Mouse (Mus musculus) kidney, postnatal 0 days (tissue): Measurements from ENCODE around the gene Polr3h. TPM values are rescaled to one million over a fixed set of nuclear protein-coding genes. Genes with fewer than 3 reads are reported as not detected.
A peak's percentile ranks its signal among the peaks of the same experiment; 100 is the strongest.

Experiments used
- ATAC-seq: fragments of 200-750 bp; cut with Nextera tagmentation; replicated peaks from 2 replicates; pipeline ENCODE4 v1.8.0; 2017; ENCODE audit warnings: low read depth, moderate number of reproducible peaks, moderate TSS enrichment, moderate library complexity; ENCODE audit not compliant: low FRiP score
- DNase-seq: peaks from one replicate; pipeline ENCODE4 v3.0.0-alpha.2; 2016; ENCODE audit warnings: low spot score
- H3K27ac ChIP-seq: fragments of 300-500 bp; sonication (generic); 2 replicates; pipeline ENCODE4 v1.5.1; 2014; ENCODE audit warnings: mild to moderate bottlenecking
- H3K27me3 ChIP-seq: fragments of 300-500 bp; sonication (generic); 2 replicates; pipeline ENCODE4 v1.6.1; 2014; ENCODE audit warnings: low read length, mixed read lengths; ENCODE audit not compliant: insufficient read depth
- H3K36me3 ChIP-seq: fragments of 300-500 bp; sonication (generic); 2 replicates; pipeline ENCODE4 v1.6.1; 2014; ENCODE audit warnings: low read length, mixed read lengths; ENCODE audit not compliant: insufficient read depth
- H3K4me1 ChIP-seq: fragments of 300-500 bp; sonication (generic); replicated peaks from 2 replicates; pipeline ENCODE4 v1.6.1; 2014; ENCODE audit warnings: antibody characterized with exemption, low read length, mixed read lengths; ENCODE audit not compliant: insufficient read depth
- H3K4me2 ChIP-seq: fragments of 300-500 bp; sonication (generic); 2 replicates; pipeline ENCODE4 v1.6.1; 2014; ENCODE audit warnings: mild to moderate bottlenecking, low read length, moderate library complexity, mixed read lengths
- H3K4me3 ChIP-seq: fragments of 300-500 bp; sonication (generic); replicated peaks from 2 replicates; pipeline ENCODE4 v1.5.1; 2014; ENCODE audit warnings: low read depth, low read length
- H3K9ac ChIP-seq: fragments of 300-500 bp; sonication (generic); 2 replicates; pipeline ENCODE4 v1.6.1; 2014; ENCODE audit warnings: low read depth, low read length
- H3K9me3 ChIP-seq: fragments of 300-500 bp; sonication (generic); replicated peaks from 2 replicates; pipeline ENCODE4 v1.6.1; 2016; ENCODE audit warnings: low read length, inconsistent platforms, mixed read lengths
- CTCF ChIP-seq: IDR thresholded peaks from 2 replicates; pipeline ENCODE4 v1.5.1; 2016; ENCODE audit warnings: antibody characterized with exemption, low read depth, mild to moderate bottlenecking, moderate library complexity
- WGBS: fragments of 180-500 bp; shearing (Covaris S2); extraction: QIAGEN DNeasy Blood & Tissue Kit; methylation state at CpG from one replicate; pipeline ENCODE4 v1.1.7; 2014; 5-methylcytosine and 5-hydroxymethylcytosine counted together
- polyA plus RNA-seq: library from polyadenylated mRNA; unstranded; fragments of >200 nt; fragmentation: Nextera tagmentation; extraction: Ambion mirVana; gene quantifications from 2 replicates; pipeline ENCODE4 v1.2.1, GENCODE M21; 2015

Polr3h gene
- polyA plus RNA-seq, 1 experiment from 2014 or later, result 129 TPM

DNA sequence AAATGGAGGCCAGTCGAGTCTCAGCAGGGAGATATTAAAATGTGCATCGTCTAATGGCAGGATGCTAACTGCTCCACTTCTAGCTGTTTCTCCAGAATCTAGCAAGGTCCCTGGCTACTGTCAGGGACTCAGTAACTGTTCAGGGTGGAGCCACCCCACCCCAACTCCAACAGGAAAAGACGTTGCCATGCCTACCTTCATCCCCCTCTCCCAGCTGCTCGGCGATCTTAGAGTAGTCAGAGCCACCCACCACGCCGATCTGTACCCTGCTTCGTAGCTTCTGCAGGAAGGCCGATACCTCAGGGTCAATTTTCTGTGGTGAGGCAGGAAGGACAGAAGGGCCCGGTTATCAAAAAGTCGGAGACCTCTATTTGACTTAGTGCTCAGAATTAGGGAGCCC lies 31.6 kb upstream of the Polr3h start:
- H3K36me3 ChIP-seq, result peaks cover 12% of the 10 kb centered on the region; the same call in 1 of the 2 replicates
- ATAC-seq (no peak), DNase-seq (no peak)
- H3K9me3 ChIP-seq, result no peaks in the 10 kb centered on the region
- no peak overlapping the region for H3K9ac ChIP-seq
- no peak for TF ChIP-seq CTCF
- H3K27ac ChIP-seq, result no peak overlapping the region
- no peaks in the 10 kb centered on the region for H3K27me3 ChIP-seq
- no peak overlapping the region for H3K4me3 ChIP-seq
- H3K4me1 ChIP-seq, result no peaks in the 10 kb centered on the region; the same call in 1 of the 2 replicates
- WGBS, result 86% methylated on average over 11 of the region's 11 CpGs
- no peak overlapping the region for H3K4me2 ChIP-seq

DNA sequence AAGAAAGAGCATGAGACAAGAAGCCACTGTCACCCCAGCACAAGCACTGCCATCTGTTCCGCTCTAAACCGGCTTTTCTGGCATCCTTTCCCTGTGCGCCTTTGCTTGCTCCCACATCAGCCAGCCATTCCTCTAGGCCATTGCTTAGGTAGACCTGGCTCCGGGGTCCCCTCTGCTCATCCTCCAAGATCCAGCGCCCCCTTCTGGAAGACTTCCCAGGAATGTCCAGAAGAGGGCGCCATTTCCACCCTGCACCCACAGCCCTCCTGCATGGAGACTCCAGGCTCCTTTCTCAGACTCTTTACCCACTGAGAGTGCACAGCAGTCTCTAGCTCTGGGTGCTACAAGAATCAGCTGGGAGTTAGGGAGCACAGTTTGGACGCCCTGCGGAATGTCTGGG lies 30.4 kb upstream of the Polr3h start:
- Histone ChIP-seq H3K4me3 (no peak overlapping the region), H3K4me2 (no peak overlapping the region), H3K4me1 (no peaks in the 10 kb centered on the region; the same call in 1 of the 2 replicates), H3K9me3 (no peaks in the 10 kb centered on the region), H3K27ac (no peak overlapping the region), H3K36me3 (peaks cover 19% of the 10 kb centered on the region; the same call in 1 of the 2 replicates), H3K9ac (no peak overlapping the region), H3K27me3 (no peaks in the 10 kb centered on the region)
- WGBS, result 66% methylated on average over 8 of the region's 8 CpGs
- TF ChIP-seq CTCF, result peak; percentile 93
- peak; percentile 65 for DNase-seq
- ATAC-seq, result no peak

DNA sequence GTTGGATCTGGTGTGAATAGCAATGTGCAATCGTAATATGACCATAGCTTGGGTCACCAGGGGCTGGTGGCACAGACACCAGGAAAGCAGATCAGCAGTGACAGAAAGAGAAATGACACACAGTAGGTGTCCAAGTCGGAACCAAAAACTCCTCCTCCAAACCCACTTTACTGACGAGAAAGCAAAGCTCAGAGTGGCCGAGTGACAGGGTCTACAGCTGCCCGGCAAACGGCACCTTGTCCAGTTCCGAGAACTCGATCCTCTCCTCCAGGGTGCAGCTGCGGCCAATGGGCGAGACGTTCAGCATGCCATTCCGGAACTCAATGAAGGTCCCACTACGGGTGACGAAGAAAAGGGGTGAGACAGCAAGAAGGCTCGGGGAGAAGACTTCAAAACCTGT lies 29.4 kb upstream of the Polr3h start:
- TF ChIP-seq CTCF, result no peak
- ATAC-seq, result no peak
- Histone ChIP-seq H3K27ac (no peak overlapping the region), H3K9me3 (no peaks in the 10 kb centered on the region), H3K4me1 (no peaks in the 10 kb centered on the region; the same call in 1 of the 2 replicates), H3K4me2 (no peak overlapping the region), H3K9ac (no peak overlapping the region), H3K4me3 (no peak overlapping the region), H3K27me3 (no peaks in the 10 kb centered on the region), H3K36me3 (peaks cover 19% of the 10 kb centered on the region; the same call in 1 of the 2 replicates)
- DNase-seq, result no peak
- WGBS, result 86% methylated on average over 15 of the region's 15 CpGs

DNA sequence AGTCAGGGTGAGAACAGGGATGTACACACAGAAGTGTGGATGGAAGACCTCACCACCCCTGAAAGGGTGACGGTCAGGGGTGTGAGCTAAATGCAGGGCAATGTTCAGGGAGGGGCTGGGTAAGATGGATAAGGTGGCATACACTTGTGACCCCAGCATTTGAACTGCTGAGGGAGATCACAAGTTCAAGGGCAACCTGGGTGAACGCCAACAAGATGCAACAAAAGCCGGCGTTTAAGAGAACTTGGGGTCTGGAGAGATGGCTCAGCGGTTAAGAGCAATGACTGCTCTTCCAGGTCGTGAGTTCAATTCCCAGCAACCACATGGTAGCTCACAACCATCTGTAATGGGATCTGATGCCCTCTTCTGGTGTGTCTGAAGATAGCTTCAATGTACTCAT lies 28.7 kb upstream of the Polr3h start:
- no peaks in the 10 kb centered on the region for H3K4me1 ChIP-seq
- TF ChIP-seq CTCF, result no peak
- no peak overlapping the region for H3K4me2 ChIP-seq
- no peak for ATAC-seq
- no peak for DNase-seq
- no peak overlapping the region for H3K27ac ChIP-seq
- 88% methylated on average over 6 of the region's 6 CpGs for WGBS
- H3K9ac ChIP-seq, result no peak overlapping the region
- peaks cover 19% of the 10 kb centered on the region; the same call in 1 of the 2 replicates for H3K36me3 ChIP-seq
- no peaks in the 10 kb centered on the region for H3K9me3 ChIP-seq
- no peaks in the 10 kb centered on the region for H3K27me3 ChIP-seq
- no peak overlapping the region for H3K4me3 ChIP-seq

DNA sequence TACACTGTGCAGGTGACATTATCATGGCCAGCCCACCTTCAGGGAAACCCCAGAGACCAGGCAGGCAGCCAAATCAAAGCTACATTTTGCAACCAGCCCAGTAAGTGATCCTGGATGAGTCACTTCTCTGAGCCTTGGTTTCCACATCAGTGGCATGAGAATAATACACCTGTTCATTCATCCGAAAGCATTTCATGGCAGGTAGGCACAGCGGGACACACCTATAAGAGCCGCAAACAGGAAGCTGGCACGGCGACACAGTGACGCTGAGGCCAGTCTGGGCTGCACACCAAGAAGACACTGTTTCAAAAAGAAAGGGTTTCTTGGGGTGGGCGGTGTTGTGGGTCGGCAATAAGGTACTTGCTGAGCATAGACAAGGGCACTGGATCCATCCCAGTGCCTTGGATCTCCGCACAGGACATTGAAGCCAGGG lies 28.1 kb upstream of the Polr3h start:
- ATAC-seq (no peak), DNase-seq (no peak)
- 89% methylated on average over 9 of the region's 9 CpGs for WGBS
- TF ChIP-seq CTCF, result no peak
- no peak overlapping the region for H3K9ac ChIP-seq
- H3K4me1 ChIP-seq, result no peaks in the 10 kb centered on the region
- no peak overlapping the region for H3K4me2 ChIP-seq
- H3K27me3 ChIP-seq, result no peaks in the 10 kb centered on the region
- H3K4me3 ChIP-seq, result no peak overlapping the region
- H3K27ac ChIP-seq, result no peak overlapping the region
- H3K36me3 ChIP-seq, result peaks cover 19% of the 10 kb centered on the region; the same call in 1 of the 2 replicates
- H3K9me3 ChIP-seq, result no peaks in the 10 kb centered on the region

DNA sequence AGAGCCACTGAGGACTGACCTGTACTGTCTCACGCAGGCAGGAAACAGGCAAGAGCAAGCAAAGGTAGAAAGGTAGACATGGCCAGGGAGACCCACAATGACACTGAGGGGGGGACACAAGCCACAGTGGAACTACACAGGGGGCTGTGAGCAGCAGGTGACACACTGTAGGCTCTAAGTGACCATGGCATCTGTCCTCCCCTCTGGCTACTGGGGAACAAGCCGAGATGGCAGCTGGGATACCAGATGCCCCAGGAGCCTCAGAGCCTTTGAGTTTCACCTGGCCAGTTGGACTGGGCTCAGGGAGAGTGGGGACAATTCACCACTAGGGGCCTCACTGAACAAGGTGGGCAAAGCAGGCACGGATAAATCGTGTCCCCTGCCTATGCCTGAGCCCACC lies 26.3 kb upstream of the Polr3h start:
- DNase-seq, result no peak
- no peak for TF ChIP-seq CTCF
- 85% methylated on average over 4 of the region's 4 CpGs for WGBS
- ATAC-seq, result no peak
- Histone ChIP-seq H3K9ac (no peak overlapping the region), H3K36me3 (peaks cover 19% of the 10 kb centered on the region; the same call in 1 of the 2 replicates), H3K27ac (no peak overlapping the region), H3K4me3 (no peak overlapping the region), H3K4me2 (no peak overlapping the region), H3K4me1 (no peaks in the 10 kb centered on the region), H3K27me3 (no peaks in the 10 kb centered on the region), H3K9me3 (no peaks in the 10 kb centered on the region)

DNA sequence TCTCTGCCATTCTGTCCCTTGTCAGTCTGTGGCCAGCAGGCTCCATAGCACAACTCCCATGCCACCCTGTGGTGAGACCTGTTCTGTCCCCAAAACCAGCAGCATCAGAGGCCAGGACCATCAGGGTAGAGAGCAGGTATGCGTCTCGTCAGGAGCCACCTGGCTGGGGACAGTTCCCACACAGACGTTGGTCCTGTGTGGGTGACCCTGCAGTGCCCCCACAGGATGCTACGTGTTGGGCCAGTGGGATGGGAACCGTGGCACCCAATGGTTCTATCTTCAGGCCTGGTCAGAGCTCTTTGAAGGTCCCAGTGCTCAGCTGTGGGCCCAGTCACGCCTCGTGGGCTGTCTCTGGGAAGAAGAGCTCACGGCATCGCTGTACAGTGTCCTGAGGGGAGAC lies 25.1 kb upstream of the Polr3h start:
- Histone ChIP-seq H3K4me1 (no peaks in the 10 kb centered on the region), H3K9ac (no peak overlapping the region), H3K4me3 (no peak overlapping the region), H3K9me3 (no peaks in the 10 kb centered on the region), H3K27me3 (no peaks in the 10 kb centered on the region), H3K36me3 (peaks cover 23% of the 10 kb centered on the region; the same call in 1 of the 2 replicates), H3K4me2 (no peak overlapping the region), H3K27ac (no peak overlapping the region)
- DNase-seq (no peak), ATAC-seq (no peak)
- TF ChIP-seq CTCF, result no peak
- whole genome bisulfite sequencing, result 78% methylated on average over 9 of the region's 9 CpGs
